Mouse (Mus musculus): ENCODE measurements at regions not wholly inside any gene's neighbourhood (a gene's known extent, or its start where the extent isn't known, plus 50 kb on each side); places are given as distances from the start of the nearest gene placed in this dataset.
"Not testable (repeated sequence)": the region's sequence is repeated elsewhere in the genome, so short reads cannot be mapped to it uniquely, and the experiment has no call there.

DNA sequence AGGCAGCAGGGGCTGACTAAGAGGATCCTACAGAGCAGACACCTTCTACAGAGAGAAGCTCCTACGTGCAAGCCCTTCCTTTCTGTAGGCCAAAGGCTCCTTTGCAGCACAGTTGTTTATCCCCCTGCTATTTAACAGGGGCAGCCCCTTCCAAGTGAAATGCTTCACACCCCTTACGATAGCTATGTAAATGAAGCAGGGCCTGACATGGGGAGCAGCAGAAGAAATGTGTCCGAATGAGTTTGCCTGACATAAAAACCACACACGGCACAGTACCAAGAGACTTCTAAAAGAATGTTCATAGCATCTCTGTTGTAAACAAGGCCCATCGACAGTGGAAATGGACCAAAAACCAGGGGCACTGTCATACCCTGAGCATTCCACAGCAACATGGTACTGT lies 259.3 kb upstream of the Smim15 start:
- no peak for ATAC-seq (replicated peaks; ENCODE audit: insufficient number of reproducible peaks, insufficient read depth, low FRiP score, low read depth)
- no peak overlapping the region for H3K9ac ChIP-seq
- H3K4me3 ChIP-seq: no peak overlapping the region
- no peaks in the 10 kb centered on the region for H3K27me3 ChIP-seq
- 0 out of 2 replicates have a peak, but pooled peaks cover 6% of the 10 kb centered on the region for H3K4me1 ChIP-seq (replicated peaks)
- H3K36me3 ChIP-seq: no peaks in the 10 kb centered on the region
- H3K9me3 ChIP-seq (replicated peaks): no peaks in the 10 kb centered on the region
- no peak overlapping the region for H3K4me2 ChIP-seq
- 65% methylated on average over 5 of the region's 5 CpGs for WGBS
- H3K27ac ChIP-seq: no peak overlapping the region

DNA sequence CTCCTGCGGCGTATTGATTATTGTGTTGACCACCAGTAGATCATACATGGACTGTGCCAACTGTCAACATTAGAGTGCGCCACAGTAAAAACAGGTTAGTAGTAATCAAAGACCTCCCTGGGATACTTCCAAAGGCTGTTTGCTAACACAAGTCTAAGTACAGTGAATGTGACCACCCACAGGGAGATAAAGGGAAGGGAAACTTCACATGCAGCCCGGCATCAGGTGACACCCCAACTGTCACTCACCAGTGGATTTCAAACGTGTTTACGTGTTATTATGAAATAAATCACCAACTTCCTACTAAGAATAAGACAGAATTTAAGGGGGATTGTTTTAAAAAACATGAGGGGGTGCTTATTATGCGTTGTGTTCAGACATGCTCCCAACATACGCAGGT lies 262.5 kb upstream of the Smim15 start:
- Histone ChIP-seq H3K9ac (no peak overlapping the region), H3K4me2 (no peak overlapping the region), H3K36me3 (no peaks in the 10 kb centered on the region), H3K27ac (no peak overlapping the region), H3K27me3 (no peaks in the 10 kb centered on the region), H3K4me1 (replicated peaks) (no peaks in the 10 kb centered on the region), H3K9me3 (replicated peaks) (no peaks in the 10 kb centered on the region), H3K4me3 (no peak overlapping the region)
- 85% methylated on average over 8 of the region's 8 CpGs for WGBS
- no peak for ATAC-seq (replicated peaks; ENCODE audit: insufficient number of reproducible peaks, insufficient read depth, low FRiP score, low read depth)

DNA sequence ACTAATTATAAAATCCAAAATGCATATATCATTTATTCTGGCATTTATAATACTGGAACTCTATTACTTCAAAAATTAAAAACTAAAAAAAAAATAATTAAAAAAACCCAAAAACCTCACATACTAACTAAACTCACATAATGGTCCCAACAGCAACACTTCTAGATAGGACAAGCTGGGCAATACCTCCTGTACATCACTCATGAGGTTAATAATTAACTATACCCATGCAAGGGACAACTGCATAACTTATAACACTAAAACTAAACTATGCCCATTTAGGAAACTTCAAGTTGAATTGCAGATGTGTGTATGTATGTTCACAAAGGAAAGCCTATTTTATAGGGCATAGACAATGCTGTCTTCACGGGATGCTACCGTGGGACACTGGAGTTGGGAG lies 263.0 kb upstream of the Smim15 start:
- 94% methylated on average over 2 of the region's 2 CpGs for WGBS
- H3K9me3 ChIP-seq (replicated peaks): no peaks in the 10 kb centered on the region
- H3K27me3 ChIP-seq: no peaks in the 10 kb centered on the region
- no peak overlapping the region for H3K4me3 ChIP-seq
- H3K36me3 ChIP-seq: no peaks in the 10 kb centered on the region
- no peak overlapping the region for H3K4me2 ChIP-seq
- H3K4me1 ChIP-seq (replicated peaks): no peaks in the 10 kb centered on the region
- no peak overlapping the region for H3K27ac ChIP-seq
- no peak for ATAC-seq (replicated peaks; ENCODE audit: insufficient number of reproducible peaks, insufficient read depth, low FRiP score, low read depth)
- no peak overlapping the region for H3K9ac ChIP-seq

DNA sequence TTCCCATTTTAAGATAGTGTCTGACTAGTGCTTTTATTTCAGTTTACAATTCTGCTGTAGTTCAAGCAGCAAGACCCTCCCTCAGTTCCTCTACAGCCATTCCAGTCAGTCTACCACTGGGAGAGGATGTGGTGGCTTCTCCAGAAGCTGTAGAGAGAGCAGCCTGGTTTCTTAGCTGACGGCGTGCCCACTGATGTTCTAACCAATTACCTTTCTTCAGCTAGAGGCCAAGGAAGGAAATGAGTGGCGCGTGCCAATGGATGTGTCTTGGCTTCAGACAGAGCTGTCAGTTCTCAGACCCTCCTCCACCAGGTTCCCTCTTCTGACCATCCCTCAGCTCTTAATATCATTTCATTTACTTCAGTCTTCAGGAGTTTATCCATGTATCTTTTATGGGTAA lies 264.7 kb upstream of the Smim15 start:
- Histone ChIP-seq H3K4me3 (no peak overlapping the region), H3K27ac (no peak overlapping the region), H3K36me3 (no peaks in the 10 kb centered on the region), H3K4me2 (no peak overlapping the region), H3K4me1 (replicated peaks) (no peaks in the 10 kb centered on the region), H3K9ac (no peak overlapping the region), H3K9me3 (replicated peaks) (no peaks in the 10 kb centered on the region), H3K27me3 (no peaks in the 10 kb centered on the region)
- 85% methylated on average over 4 of the region's 4 CpGs for WGBS
- ATAC-seq (replicated peaks; ENCODE audit: insufficient number of reproducible peaks, insufficient read depth, low FRiP score, low read depth): no peak

DNA sequence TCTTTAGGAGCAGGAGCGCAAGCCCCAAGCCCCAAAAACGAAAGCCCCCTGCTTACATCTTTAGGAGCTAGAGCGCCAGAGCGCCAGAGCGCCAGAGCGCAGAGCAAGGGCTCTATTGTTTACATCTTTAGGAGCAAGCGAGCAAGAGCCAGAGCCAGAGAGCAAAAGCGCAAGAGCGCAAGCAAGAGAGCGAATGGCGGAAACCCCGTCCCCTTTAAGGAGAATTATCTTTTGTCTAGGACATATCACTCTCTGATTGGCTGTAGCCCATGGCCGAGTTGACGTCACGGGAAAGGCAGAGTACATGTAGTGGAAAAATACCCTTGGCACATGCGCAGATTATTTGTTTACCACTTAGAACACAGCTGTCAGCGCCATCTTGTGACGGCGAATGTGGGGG lies 269.7 kb upstream of the Smim15 start:
- not testable (repeated sequence) for H3K4me2 ChIP-seq; H3K9ac ChIP-seq; H3K4me3 ChIP-seq; H3K27ac ChIP-seq; H3K4me1 ChIP-seq (replicated peaks); H3K36me3 ChIP-seq; H3K9me3 ChIP-seq (replicated peaks); ATAC-seq (replicated peaks; ENCODE audit: insufficient number of reproducible peaks, insufficient read depth, low FRiP score, low read depth); H3K27me3 ChIP-seq
- WGBS: 92% methylated on average over 19 of the region's 19 CpGs

DNA sequence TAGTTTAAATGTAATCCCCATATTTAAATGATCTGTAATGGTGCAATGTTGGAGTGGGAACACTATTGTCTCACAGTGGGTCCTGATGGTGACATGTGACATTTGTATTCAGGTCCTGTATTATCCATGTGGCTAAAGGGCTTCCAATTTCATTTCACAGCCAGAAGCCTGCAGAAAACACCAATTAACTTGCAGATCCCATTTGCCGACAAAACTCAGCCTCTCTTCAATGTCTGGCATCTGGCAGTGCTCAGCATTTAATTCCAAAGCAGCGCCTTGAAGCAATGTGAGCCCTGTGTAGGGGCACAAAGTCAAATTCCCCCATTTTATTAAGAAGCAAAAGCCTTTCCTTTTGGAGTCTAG lies 277.0 kb upstream of the Smim15 start:
- Histone ChIP-seq H3K4me1 (replicated peaks) (no peaks in the 10 kb centered on the region), H3K4me2 (no peak overlapping the region), H3K27ac (no peak overlapping the region), H3K36me3 (no peaks in the 10 kb centered on the region), H3K9ac (no peak overlapping the region), H3K9me3 (replicated peaks) (no peaks in the 10 kb centered on the region), H3K4me3 (no peak overlapping the region), H3K27me3 (no peaks in the 10 kb centered on the region)
- 79% methylated on average over 2 of the region's 2 CpGs for WGBS
- no peak for ATAC-seq (replicated peaks; ENCODE audit: insufficient number of reproducible peaks, insufficient read depth, low FRiP score, low read depth)

DNA sequence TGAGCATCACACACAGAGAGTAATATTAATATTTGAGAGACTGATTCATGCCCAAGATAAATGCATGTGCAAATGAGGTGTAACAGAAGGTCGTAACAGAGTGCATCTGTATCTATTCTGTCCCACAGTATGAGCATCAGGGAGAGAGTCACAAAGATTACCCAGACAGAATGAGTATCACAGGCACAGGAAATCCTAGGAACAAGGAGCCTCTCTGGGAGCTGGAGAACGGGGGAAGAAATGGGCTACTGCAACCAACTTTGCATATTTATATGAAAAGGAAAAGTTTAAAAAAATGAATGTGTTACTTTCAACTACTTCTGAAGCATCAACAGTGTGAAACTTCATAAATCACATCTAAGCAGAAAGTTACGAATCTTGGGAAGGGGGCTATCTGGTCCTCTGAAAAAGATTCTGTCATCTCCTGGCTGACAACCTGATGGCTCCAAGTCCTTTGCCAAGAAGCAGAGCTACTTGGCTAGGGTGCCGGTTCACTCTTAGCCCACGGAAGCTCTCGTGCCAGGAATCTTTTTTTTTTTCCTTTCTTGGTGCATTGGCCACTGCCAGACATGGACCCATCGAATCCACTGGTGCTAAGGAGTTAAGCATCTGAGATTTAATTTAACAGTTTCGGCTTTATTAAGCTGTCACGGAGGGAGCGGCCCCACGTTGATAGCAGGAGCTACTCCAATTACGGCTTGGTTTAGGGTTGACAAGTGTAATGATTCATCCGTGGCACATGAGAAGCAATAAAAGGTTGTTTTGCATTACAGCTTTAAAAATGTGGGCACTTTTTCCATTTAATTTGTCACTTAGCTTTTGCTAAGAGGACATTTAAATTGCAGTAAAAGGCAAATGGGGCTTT lies 277.6 kb upstream of the Smim15 start:
- Histone ChIP-seq H3K4me3 (no peak overlapping the region), H3K4me1 (replicated peaks) (no peaks in the 10 kb centered on the region), H3K27me3 (no peaks in the 10 kb centered on the region), H3K9ac (no peak overlapping the region), H3K36me3 (no peaks in the 10 kb centered on the region), H3K9me3 (replicated peaks) (no peaks in the 10 kb centered on the region), H3K4me2 (no peak overlapping the region), H3K27ac (no peak overlapping the region)
- WGBS: 77% methylated on average over 13 of the region's 13 CpGs
- no peak for ATAC-seq (replicated peaks; ENCODE audit: insufficient number of reproducible peaks, insufficient read depth, low FRiP score, low read depth)

DNA sequence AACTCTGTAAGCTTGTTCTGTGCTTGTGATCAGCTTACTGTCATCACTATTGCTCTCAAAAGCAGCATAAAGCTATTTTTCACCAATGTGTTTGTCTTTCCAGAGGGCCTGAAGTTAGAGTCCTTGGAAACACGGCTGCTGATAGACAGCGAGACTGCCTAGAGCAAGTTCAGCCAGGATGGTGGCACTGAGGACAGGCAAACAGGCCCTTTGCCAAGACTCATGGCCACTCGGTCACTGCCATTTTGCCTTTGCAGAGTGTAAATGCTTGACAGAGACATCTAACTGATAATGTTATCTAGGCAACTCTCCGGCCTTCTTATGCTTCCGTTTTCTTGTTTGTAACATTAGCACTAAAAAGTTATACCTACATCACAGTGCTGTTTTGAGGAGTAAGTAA lies 280.3 kb upstream of the Smim15 start:
- Histone ChIP-seq H3K4me2 (no peak overlapping the region), H3K4me1 (replicated peaks) (no peaks in the 10 kb centered on the region), H3K9ac (no peak overlapping the region), H3K27me3 (no peaks in the 10 kb centered on the region), H3K36me3 (no peaks in the 10 kb centered on the region), H3K9me3 (replicated peaks) (no peaks in the 10 kb centered on the region), H3K4me3 (no peak overlapping the region), H3K27ac (no peak overlapping the region)
- WGBS: 63% methylated on average over 5 of the region's 5 CpGs
- no peak for ATAC-seq (replicated peaks; ENCODE audit: insufficient number of reproducible peaks, insufficient read depth, low FRiP score, low read depth)

DNA sequence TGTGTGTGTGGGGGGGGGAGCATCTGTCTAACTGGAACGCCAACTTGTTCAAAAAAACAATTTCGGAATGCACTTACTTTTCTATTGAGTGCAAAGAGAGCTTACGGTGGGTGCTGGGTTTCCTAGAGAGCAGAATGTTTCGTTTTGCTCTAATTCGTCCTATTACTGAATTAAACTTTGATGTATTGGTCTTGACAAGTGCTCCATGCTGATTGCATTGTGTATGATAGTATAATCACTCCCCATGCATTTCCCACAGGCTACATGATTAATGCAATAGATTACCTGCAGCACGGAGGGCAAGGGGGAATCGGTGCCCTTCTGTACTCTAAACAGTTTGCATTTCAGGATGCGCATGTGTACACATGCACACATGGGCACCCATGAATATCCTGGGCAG lies 283.7 kb upstream of the Smim15 start:
- no peaks in the 10 kb centered on the region for H3K4me1 ChIP-seq (replicated peaks)
- no peak overlapping the region for H3K9ac ChIP-seq
- no peak overlapping the region for H3K27ac ChIP-seq
- ATAC-seq (replicated peaks; ENCODE audit: insufficient number of reproducible peaks, insufficient read depth, low FRiP score, low read depth): no peak
- H3K36me3 ChIP-seq: no peaks in the 10 kb centered on the region
- 86% methylated on average over 8 of the region's 8 CpGs for whole genome bisulfite sequencing
- no peak overlapping the region for H3K4me3 ChIP-seq
- no peaks in the 10 kb centered on the region for H3K9me3 ChIP-seq (replicated peaks)
- H3K4me2 ChIP-seq: no peak overlapping the region
- no peaks in the 10 kb centered on the region for H3K27me3 ChIP-seq

DNA sequence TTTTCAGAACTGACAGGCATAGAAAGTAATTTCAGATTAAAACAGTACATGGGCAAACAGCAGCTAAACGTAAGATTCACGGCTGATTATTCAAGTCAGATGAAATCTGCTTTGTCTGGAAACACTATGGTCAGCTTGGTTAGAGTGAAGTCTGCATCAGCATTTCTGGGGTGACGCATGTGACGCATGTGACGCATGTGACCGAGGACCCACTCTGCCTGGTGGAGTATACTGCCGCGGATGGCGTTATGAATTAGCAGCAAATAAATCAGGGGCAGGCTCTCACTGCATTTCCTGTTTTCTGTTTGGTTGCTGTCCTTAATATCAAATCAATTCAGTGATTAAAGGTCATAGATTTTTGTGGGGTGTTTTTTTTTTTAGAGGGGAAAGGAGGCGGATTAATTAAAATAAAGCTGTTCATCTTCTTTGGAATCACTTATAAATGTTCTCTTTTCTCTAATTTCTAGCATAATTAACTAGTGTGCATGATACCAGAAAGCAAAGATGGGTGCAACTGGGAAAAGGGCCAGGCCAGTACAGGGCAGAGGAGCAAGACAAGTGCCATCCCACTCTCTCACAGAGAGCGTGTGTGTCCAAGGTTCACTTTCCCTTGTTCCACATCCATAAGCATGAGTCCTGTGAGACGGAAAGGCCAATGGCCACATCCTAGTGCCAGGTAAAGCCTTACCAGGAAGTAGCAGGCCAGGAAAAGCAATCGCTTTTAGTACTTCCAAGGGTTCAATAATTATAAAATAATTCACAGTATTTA lies 285.7 kb upstream of the Smim15 start:
- 91% methylated on average over 13 of the region's 13 CpGs for WGBS
- Histone ChIP-seq H3K4me1 (replicated peaks) (no peaks in the 10 kb centered on the region), H3K4me2 (no peak overlapping the region), H3K27me3 (no peaks in the 10 kb centered on the region), H3K9ac (no peak overlapping the region), H3K9me3 (replicated peaks) (no peaks in the 10 kb centered on the region), H3K36me3 (no peaks in the 10 kb centered on the region), H3K4me3 (no peak overlapping the region), H3K27ac (no peak overlapping the region)
- no peak for ATAC-seq (replicated peaks; ENCODE audit: insufficient number of reproducible peaks, insufficient read depth, low FRiP score, low read depth)

DNA sequence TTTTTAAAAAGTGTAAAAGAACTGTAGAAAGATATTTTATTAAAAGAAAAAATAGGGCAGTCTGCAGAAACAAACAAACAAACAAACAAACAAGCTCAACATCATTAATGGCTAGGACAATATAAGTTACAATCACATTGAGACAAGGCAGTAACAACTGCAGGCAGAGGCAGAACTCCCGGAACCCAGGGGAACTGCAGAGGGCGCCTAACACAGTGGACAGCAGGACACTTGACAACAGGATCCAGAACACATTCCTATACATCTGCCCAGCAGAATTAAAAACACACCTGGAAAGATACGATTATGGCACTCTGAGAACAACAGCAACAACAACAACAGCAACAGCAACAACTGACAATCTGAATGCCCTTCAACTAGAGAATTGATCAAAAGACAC lies 291.5 kb upstream of the Smim15 start:
- ATAC-seq (replicated peaks; ENCODE audit: insufficient number of reproducible peaks, insufficient read depth, low FRiP score, low read depth): no peak
- Histone ChIP-seq H3K27me3 (no peaks in the 10 kb centered on the region), H3K36me3 (no peaks in the 10 kb centered on the region), H3K4me1 (replicated peaks) (no peaks in the 10 kb centered on the region), H3K9ac (no peak overlapping the region), H3K4me2 (no peak overlapping the region), H3K4me3 (no peak overlapping the region), H3K9me3 (replicated peaks) (no peaks in the 10 kb centered on the region), H3K27ac (no peak overlapping the region)
- WGBS: 64% methylated on average over 3 of the region's 3 CpGs
